In the genomic region with DNA sequence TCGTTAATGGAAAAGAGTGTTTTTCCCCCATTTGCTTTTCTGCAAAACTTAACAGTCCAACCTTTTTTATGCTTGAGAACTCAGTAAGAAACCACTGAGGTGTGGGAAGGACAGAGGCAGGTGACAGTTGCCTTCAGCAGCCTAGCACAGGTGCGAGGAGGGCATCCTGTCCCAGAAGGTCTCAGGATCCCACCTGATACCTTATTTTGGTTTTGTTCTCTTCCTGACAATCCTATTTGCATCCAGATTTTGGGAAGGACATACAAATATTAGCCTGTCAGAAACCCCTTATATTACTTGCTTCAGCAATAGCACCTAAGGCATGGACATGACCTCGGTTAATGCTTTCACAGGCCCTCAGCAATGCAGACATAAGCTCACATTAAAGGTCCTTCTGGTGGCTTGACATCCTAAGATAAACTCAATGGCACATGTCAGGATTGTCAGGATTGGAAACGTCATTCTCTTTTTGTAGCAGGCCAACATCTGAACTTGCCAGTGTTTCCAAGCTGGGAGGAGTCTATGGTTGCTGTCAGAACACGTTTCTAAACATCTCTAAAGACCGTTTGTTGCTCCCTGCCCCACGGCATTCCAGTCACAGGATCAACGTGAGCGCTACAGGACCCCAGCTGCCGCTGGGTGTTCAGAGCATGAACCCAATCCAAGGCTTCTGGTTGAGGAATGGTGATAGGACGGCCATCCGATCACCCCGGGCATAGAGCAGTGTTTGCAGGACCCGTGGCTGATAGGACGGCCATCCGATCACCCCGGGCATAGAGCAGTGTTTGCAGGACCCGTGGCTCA, we compare ENCODE assay signal across 9 mouse cellular contexts. TPM values are rescaled to one million over a fixed set of nuclear protein-coding genes. Genes with fewer than 3 reads are reported as not detected.
A peak's percentile ranks its signal among the peaks of the same experiment; 100 is the strongest.
DNase-seq lines count a peak whose midpoint lies in the region; TF ChIP-seq lines count a peak whose summit lies in the region.
"Had no signal": no experiment of that assay in that cellular context is flagged by ENCODE, and none has a peak within 500 bp of the region (broad histone marks: within the 10 kb centered on the region; RNA-seq: fewer than 3 reads in every experiment).

No protein-coding gene starts in this region.

- H3K36me3 ChIP-seq in splenic B cell, adult 2 months (ENCODE audit: control insufficient read depth, insufficient read depth, low read length, poor library complexity, severe bottlenecking), result no peaks in the 10 kb centered on the region; the same call in 1 of the 2 replicates
- H3K36me3 ChIP-seq: lung, embryonic 15.5 days had no signal

- DNase-seq in left cerebral cortex, adult 2 months (ENCODE audit: extremely low spot score in 1 of 2, low spot score in 2 of 2), result no peak
- no peak for DNase-seq in left cerebral cortex, postnatal 10 days (ENCODE audit: extremely low spot score in 1 of 2, low spot score in 2 of 2)
- DNase-seq in adrenal gland, postnatal 14 days, result peak; percentile 59
- peak; percentile 58 for DNase-seq in heart, postnatal 4 days
- peak; percentile 50 for DNase-seq in splenic B cell, adult 2 months (ENCODE audit: low read depth, low spot score)
- DNase-seq in layer of hippocampus, postnatal 14 days (ENCODE audit: low spot score in 2 of 2), result no peak
- no peak for DNase-seq in left cerebral cortex, postnatal 14 days (ENCODE audit: low spot score in 2 of 2)
- DNase-seq: embryo, embryonic 11 days had no signal

- no peak overlapping the region for H3K4me3 ChIP-seq in left cerebral cortex, adult 2 months
- H3K4me3 ChIP-seq: lung, embryonic 15.5 days had no signal

- TF ChIP-seq CTCF in left cerebral cortex, adult 2 months (IDR thresholded peaks at IDR 0.05), result no peak

- intact Hi-C loops in left cerebral cortex, adult 2 months (cut with DNase I), result no loop called here
- intact Hi-C loops in left cerebral cortex, postnatal 10 days (cut with DNase I), result no loop called here
- intact Hi-C loops in left cerebral cortex, postnatal 14 days (cut with DNase I), result no loop called here

- peak overlapping the region; percentile 74; the same call in 1 of the 2 replicates for H3K27ac ChIP-seq in left cerebral cortex, adult 2 months

- no peaks in the 10 kb centered on the region for H3K27me3 ChIP-seq in splenic B cell, adult 2 months (ENCODE audit: control insufficient read depth, insufficient read depth, low read length, poor library complexity, severe bottlenecking)
- H3K27me3 ChIP-seq: lung, embryonic 15.5 days had no signal

RNA-seq across cellular contexts. Expression of gene Frmd8, which starts 34.8 kb away (rescaled TPM):
- 10 to 100 TPM; 10.1 to 13.4 TPM for total RNA-seq in left cerebral cortex, adult 2 months (2021)
- 10 to 100 TPM; 10.7 to 12.4 TPM for total RNA-seq in left cerebral cortex, postnatal 10 days (2021)
- 26.0 and 34.5 TPM in 2 replicates for total RNA-seq in adrenal gland, postnatal 14 days (2021)
- total RNA-seq in heart, postnatal 4 days (2021), result 10 to 100 TPM; 18.6 to 20.9 TPM
- 10 to 100 TPM; 19.8 to 20.1 TPM for total RNA-seq in layer of hippocampus, postnatal 14 days (2021)
- total RNA-seq in left cerebral cortex, postnatal 14 days (2021), result 10 to 100 TPM; 11.1 to 12.1 TPM

RNA-seq across cellular contexts. Expression of gene Slc25a45, which starts 37.3 kb away (rescaled TPM):
- total RNA-seq in left cerebral cortex, adult 2 months (2021), result 1 to 10 TPM; 2.5 to 2.7 TPM
- 1 to 10 TPM; 3.4 to 3.8 TPM for total RNA-seq in left cerebral cortex, postnatal 10 days (2021)
- 14.7 and 16.5 TPM in 2 replicates for total RNA-seq in adrenal gland, postnatal 14 days (2021)
- 1 to 10 TPM; 5.4 to 6.2 TPM for total RNA-seq in heart, postnatal 4 days (2021)
- 1 to 10 TPM; 3.6 to 3.7 TPM for total RNA-seq in layer of hippocampus, postnatal 14 days (2021)
- 1 to 10 TPM; 2.8 to 3.0 TPM for total RNA-seq in left cerebral cortex, postnatal 14 days (2021)

RNA-seq across cellular contexts. Expression of gene Tigd3, which starts 53.7 kb away (rescaled TPM):
- total RNA-seq in left cerebral cortex, adult 2 months (2021), result 1 to 10 TPM; 4.3 to 4.7 TPM
- 1 to 10 TPM; 6.5 to 8.1 TPM for total RNA-seq in left cerebral cortex, postnatal 10 days (2021)
- 1.4 and 1.7 TPM in 2 replicates for total RNA-seq in adrenal gland, postnatal 14 days (2021)
- 1 to 10 TPM; 2.0 TPM for total RNA-seq in heart, postnatal 4 days (2021)
- total RNA-seq in layer of hippocampus, postnatal 14 days (2021), result 1 to 10 TPM; 3.4 to 4.2 TPM
- total RNA-seq in left cerebral cortex, postnatal 14 days (2021), result 1 to 10 TPM; 5.6 to 5.9 TPM

Comparison
In these comparisons a context has a peak if more than half of its experiments do, and no peak if none do; other contexts are left out.
1. DNase-seq: peak in adrenal gland, postnatal 14 days (single experiment), heart, postnatal 4 days (single experiment) and splenic B cell, adult 2 months (single experiment); none in left cerebral cortex, adult 2 months (0 of 2), left cerebral cortex, postnatal 10 days (0 of 2), layer of hippocampus, postnatal 14 days (0 of 2) and left cerebral cortex, postnatal 14 days (0 of 2).